Mouse (Mus musculus): ENCODE measurements at regions not wholly inside any gene's neighbourhood (a gene's known extent, or its start where the extent isn't known, plus 50 kb on each side); places are given as distances from the start of the nearest gene placed in this dataset.
"Not testable (repeated sequence)": the region's sequence is repeated elsewhere in the genome, so short reads cannot be mapped to it uniquely, and the experiment has no call there.

- in situ Hi-C loops (cut with MboI, MseI), result loop anchor here (25.0 kb wide), 1 partner anchor 271 kb away; no protein-coding TSS in a partner anchor
Observed at GRCm38 (mm10) chr8:8983133-8983661, 292.9 kb upstream of the Arglu1 start.

GRCm38 (mm10) chr8:8978969-8979368 is 288.6 kb upstream of the Arglu1 start:
- in situ Hi-C loops (cut with MboI, MseI), result loop anchor here (25.0 kb wide), 1 partner anchor 267 kb away; no protein-coding TSS in a partner anchor

GRCm38 (mm10) chr8:8973769-8974168 is 283.4 kb upstream of the Arglu1 start:
- in situ Hi-C loops (cut with MboI, MseI), result no loop called here

- in situ Hi-C loops (cut with MboI, MseI), result no loop called here
Observed at GRCm38 (mm10) chr8:8973334-8973733, 283.0 kb upstream of the Arglu1 start.

DNA sequence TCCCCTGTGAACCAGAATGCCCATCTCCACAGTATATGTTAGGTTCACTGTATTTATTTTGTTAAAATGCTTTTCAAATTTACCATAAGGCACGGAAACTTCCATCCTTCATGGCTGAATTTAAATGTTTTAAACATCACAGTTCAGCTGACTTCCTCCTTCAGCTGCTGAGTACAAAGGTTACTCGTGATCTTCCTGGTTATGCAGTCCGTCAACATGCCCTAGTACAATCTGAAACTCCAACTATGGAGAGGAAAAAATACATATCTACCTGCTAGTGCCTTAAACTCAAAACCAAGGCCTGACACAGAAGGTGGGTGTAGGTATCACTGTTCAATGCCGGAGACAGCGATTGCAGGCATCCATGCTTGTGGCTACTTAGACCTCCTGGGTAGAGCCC is 280.5 kb upstream of the Arglu1 start:
- in situ Hi-C loops (cut with MboI, MseI), result no loop called here

- in situ Hi-C loops (cut with MboI, MseI), result no loop called here
Observed at GRCm38 (mm10) chr8:8970346-8970745, 280.0 kb upstream of the Arglu1 start.

- in situ Hi-C loops (cut with MboI, MseI), result no loop called here
Observed at GRCm38 (mm10) chr8:8969112-8969950, 279.0 kb upstream of the Arglu1 start.

GRCm38 (mm10) chr8:8966658-8967048 is 276.3 kb upstream of the Arglu1 start:
- in situ Hi-C loops (cut with MboI, MseI), result no loop called here

DNA sequence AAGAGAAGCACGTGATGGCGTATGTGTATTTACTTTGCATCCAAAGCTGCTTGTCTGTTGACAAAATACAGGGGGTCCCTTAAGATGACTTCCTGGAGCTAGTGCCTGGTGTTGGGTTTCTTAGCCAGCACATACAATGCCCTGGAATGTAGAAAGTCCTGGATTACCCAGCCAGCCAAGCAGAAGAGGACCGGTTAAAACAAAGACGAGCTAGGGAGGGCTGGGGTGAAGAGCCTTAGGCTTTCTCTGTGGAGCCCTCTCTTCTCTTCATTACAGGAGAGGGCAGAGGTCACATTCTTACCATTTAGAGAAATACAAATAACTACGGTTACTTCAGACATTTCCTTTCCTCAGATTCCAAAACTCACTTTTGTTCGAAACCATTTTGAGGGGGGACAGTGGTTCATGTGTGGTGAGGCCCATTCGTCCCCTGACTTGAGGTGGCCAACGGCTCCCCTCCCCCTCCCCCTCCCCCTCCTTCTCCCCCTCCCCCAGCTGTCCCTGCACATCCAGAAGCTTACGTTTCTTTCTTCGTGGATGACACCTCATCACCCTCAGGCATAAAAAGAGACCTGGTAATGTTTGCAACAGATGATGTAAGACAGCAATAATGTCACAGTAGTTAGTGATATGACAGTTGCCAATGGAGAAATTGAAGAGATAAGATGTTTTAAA is 275.8 kb upstream of the Arglu1 start:
- in situ Hi-C loops (cut with MboI, MseI), result no loop called here

- in situ Hi-C loops (cut with MboI, MseI), result no loop called here
Observed at GRCm38 (mm10) chr8:8960221-8960620, 269.9 kb upstream of the Arglu1 start.

- in situ Hi-C loops (cut with MboI, MseI), result no loop called here
Observed at GRCm38 (mm10) chr8:8959787-8960093, 269.4 kb upstream of the Arglu1 start.

- in situ Hi-C loops (cut with MboI, MseI), result no loop called here
Observed at GRCm38 (mm10) chr8:8959021-8959786, 268.9 kb upstream of the Arglu1 start.

DNA sequence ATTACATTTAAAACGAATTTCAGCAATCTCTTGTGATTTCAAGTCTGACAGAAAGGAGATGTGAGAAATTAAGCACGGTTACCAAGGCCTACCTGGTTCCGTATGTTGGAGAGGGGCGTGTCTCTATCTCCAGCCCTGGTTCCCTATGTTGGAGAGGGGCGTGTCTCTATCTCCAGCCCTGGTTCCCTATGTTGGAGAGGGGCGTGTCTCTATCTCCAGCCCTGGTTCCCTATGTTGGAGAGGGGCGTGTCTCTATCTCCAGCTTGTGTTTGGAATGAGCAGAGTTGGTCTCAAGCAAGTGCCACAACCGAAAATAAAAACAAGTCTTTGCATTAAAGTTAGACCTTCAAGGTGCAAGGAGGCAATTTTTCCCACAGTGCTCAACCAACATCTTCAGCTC is 267.8 kb upstream of the Arglu1 start:
- in situ Hi-C loops (cut with MboI, MseI), result not testable (repeated sequence)

DNA sequence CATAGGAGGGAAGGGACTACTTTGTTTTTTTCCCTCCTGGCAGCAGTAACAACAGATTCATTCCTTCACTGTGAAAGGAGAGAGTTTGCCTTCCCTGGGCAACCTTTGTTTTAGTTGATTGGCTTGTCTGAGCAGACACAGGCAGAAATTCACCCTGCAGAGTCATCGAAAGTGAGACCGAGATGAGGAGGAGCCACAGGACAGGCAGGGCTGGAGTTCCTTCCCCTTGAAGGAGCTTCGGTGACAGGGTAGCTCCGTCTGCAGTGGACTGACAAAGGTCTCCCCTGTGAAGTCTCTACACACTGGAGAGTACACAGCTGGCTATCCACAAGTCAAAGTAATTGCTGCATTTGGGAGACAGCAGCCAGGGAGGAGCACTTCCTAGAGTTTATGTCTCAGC is 261.9 kb upstream of the Arglu1 start:
- in situ Hi-C loops (cut with MboI, MseI), result no loop called here

DNA sequence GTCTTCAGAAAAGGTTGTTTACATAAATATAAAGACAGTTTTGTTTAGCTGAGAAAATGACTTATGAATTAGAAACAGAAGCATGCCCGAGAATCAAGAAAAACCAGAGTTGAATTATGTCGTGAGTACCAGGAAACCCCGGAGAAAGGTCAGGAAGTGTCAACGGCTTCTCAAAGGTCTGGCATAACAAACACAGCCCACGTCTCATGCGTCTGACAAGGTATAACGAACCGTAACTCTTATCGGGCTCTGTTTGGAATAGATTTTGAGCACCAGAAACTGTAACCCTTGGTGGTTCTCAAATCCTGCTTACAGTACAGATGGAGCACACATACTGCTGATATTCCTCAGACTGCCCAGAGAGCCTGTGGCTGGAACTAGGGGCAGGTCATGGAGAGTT is 260.9 kb upstream of the Arglu1 start:
- in situ Hi-C loops (cut with MboI, MseI), result no loop called here

DNA sequence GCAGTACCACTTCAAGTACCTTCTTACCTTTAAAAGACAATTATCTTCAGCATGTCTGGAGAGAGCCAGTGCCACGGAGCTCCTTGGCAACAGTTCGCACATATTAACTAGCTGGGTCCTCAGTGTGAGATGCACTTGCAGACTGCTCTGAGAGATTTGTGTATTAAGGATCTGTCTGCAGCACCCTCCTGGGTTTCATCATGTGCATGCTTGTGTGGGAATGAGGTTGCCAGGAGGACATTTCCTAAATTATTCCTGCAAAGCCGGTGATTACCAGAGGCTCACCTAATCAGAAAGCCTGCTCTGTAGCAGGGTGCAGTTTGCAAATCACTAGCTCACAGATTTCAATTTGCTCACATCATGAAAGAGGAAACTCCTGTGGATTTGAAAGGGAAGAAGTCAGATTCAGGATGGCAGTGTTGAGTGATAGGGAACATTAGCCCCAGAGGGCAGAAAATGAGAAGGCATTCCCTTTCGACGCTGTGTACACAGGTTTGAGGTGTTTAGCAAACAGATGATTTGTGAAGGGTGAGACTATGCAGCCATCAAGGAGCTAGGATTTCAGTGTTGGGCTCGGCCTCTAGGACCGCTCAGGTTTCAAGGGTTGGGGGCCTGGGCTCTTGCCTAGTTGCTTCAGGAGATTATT is 257.3 kb upstream of the Arglu1 start:
- in situ Hi-C loops (cut with MboI, MseI), result no loop called here

GRCm38 (mm10) chr8:8942991-8943390 is 252.7 kb upstream of the Arglu1 start:
- in situ Hi-C loops (cut with MboI, MseI), result no loop called here

- in situ Hi-C loops (cut with MboI, MseI), result no loop called here
Observed at GRCm38 (mm10) chr8:8940899-8941298, 250.6 kb upstream of the Arglu1 start.

DNA sequence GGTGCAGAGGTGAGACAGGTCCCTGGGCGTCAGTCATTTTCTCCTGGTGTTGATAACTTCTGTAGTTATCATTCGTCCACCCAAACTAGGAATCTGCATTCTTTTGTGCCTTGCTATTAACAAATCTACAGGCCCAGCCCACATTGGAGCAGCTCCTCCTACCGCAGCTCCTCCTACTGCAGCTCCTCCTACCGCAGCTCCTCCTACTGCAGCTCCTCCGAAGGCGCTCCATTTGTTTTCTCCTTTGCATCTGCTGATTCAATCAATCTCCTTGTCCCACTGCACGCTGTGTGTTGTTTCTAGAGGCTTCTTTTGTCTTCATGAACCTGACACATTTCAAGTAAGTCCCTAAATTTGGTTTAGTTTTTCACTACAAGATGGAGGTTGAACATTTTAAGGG is 248.2 kb upstream of the Arglu1 start:
- in situ Hi-C loops (cut with MboI, MseI), result no loop called here

DNA sequence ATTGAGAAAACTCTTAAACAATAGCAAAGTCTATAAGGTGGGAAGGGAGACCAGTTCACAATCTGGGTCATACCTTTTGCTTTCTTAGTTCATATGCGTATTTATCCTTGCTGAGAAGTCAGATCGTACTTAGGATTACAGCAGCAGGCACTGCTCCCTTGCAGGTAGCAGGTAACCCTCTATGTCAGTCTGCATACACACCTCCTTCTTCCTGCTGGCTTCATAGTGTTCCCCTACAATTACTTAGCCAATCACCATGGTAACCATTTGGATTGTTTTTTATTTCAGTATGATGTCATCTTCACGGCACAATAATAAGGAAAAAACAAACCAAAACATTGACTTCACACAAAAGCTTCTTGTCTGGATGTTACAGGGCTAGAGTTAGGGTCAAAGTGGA is 242.1 kb upstream of the Arglu1 start:
- in situ Hi-C loops (cut with MboI, MseI), result no loop called here

DNA sequence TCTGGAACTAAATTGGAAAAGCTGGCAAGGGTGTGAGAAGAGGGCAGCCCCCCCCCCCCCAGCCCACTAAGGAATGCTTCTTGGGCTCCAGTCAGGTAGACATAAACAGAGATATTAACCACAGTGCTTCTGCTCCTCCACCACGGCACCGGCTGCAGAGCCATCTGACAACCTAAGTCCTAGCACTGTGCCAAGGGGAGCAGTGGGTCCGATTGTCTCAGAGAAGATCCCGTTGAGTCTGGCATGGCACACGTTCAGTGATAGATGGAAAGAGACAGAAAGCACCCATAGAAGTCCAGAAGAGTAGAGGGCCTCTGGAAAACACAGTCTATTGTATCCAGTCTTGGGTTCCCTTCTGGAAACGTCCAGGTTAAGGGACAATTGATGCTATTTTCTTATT is 241.4 kb upstream of the Arglu1 start:
- in situ Hi-C loops (cut with MboI, MseI), result no loop called here

Data from regulatory T cell (primary cell).